Mouse (Mus musculus) liver, adult 10 weeks (tissue): ENCODE results near the gene Spats1. TPM values are rescaled to one million over a fixed set of nuclear protein-coding genes. Genes with fewer than 3 reads are reported as not detected.

Experiments
- polyA plus RNA-seq: library from polyadenylated mRNA; stranded (reverse); fragments of 350-450 nt; fragmentation: Illumina TruSeq; extraction: RNeasy Lipid Tissue Mini Kit (QIAGEN cat#74804); gene quantifications from one replicate; pipeline ENCODE4 v1.2.3, GENCODE M21; 2014; ENCODE audit warnings: low read depth, low replicate concordance

The Spats1 gene
- not detected for polyA plus RNA-seq

DNA sequence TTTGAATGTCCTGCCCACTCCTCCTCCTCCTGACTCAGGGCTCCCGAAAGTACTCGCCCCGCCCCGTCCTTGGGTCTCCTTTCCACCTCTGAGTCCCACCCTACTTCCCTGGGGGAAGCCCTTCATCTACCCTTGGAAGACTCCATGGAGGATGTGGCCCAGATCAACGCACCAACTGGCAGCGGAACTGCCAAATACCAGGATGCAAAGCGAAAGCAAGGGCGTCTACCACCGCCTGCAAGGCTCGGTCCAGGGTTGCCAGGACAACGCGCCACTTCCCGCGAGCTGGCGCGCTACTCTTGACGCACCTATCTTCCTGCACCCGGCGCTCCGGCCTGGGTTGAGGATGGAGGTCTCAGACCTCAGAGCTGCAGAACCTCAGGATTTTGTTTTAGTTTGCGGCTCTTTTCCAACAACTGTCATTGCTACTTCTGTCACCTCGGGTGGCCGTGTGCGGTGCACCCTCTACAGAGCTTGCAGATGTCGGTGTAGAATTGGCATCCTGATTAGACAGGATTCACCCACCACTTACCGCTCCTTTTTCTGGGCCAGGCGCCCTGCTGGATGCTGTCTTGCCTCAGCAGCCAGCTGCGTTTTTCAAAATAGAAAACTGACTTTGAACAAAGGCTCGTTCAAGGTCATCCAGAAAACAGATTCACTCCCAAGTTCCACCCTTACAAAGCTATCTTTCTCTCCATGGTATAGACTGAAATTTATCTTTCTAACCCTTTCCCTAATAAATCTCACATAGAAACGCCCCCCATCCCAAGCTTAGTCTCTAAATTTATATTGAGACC lies at the start of gene Spats1:
TSS of gene Spats1 (minus strand) at position 747 of the 797 bp plus-strand sequence.

GRCm38 (mm10) chr17:45523263-45523662 lies 48.0 kb upstream of the Spats1 start, which contains the start of gene Tcte1:
Gene Tcte1 (plus strand): TSS chr17:45523434.

GRCm38 (mm10) chr17:45506700-45507189 lies 31.5 kb upstream of the Spats1 start, which contains the start of gene Aars2:
Gene Aars2 (plus strand): TSS chr17:45506841.

GRCm38 (mm10) chr17:45433419-45434261 lies 41.6 kb downstream of the Spats1 start, which contains the start of gene Cdc5l:
Gene Cdc5l (minus strand): TSS chr17:45433737.

Other genes starting within 250 kb of the Spats1 start
- gene Cdc5l, start 41.7 kb downstream of the Spats1 start, polyA plus RNA-seq: 21.5 TPM
- 0.34 TPM for gene Aars2, start 31.4 kb upstream of the Spats1 start, polyA plus RNA-seq
- gene Tcte1, start 48.0 kb upstream of the Spats1 start, polyA plus RNA-seq: not detected
- gene Tmem151b, start 74.3 kb upstream of the Spats1 start, polyA plus RNA-seq: not detected
- 0.85 TPM for gene Nfkbie, start 80.3 kb upstream of the Spats1 start, polyA plus RNA-seq
- 5.3 TPM for gene Slc35b2, start 88.5 kb upstream of the Spats1 start, polyA plus RNA-seq
- gene Hsp90ab1, start 97.9 kb upstream of the Spats1 start, polyA plus RNA-seq: 709 TPM
- 49.5 TPM for gene Slc29a1, start 124.2 kb upstream of the Spats1 start, polyA plus RNA-seq
- not detected for gene Mymx, start 126.7 kb upstream of the Spats1 start, polyA plus RNA-seq
- 0.90 TPM for gene Capn11, start 183.9 kb upstream of the Spats1 start, polyA plus RNA-seq
- gene Mrpl14, start 210.9 kb upstream of the Spats1 start, polyA plus RNA-seq: 4.9 TPM
- 12.6 TPM for gene Tmem63b, start 211.5 kb upstream of the Spats1 start, polyA plus RNA-seq